Mouse (Mus musculus): ENCODE results near the gene Vmn1r2.
"Not testable (repeated sequence)": the region's sequence is repeated elsewhere in the genome, so short reads cannot be mapped to it uniquely, and the experiment has no call there.

Gene Vmn1r2

GRCm38 (mm10) chr4:3167020-3167419 is at the start of gene Vmn1r2:
TSS of gene Vmn1r2 (plus strand) at chr4:3167320.
- DNase-seq: not testable (repeated sequence)

GRCm38 (mm10) chr4:3147926-3148325 is 19.2 kb upstream of the Vmn1r2 start:
- DNase-seq: not testable (repeated sequence)

GRCm38 (mm10) chr4:3153320-3153719 is 13.8 kb upstream of the Vmn1r2 start:
- not testable (repeated sequence) for DNase-seq

GRCm38 (mm10) chr4:3164429-3164828 is 2.7 kb upstream of the Vmn1r2 start:
- DNase-seq: peak in 1 of 2 experiments; percentile 13

- peak in 1 of 2 experiments; percentile 19 for DNase-seq
Observed at GRCm38 (mm10) chr4:3165046-3165445, 2.1 kb upstream of the Vmn1r2 start.

- DNase-seq: peak in 1 of 2 experiments; percentile 6
Observed at GRCm38 (mm10) chr4:3174586-3174985, 7.5 kb downstream of the Vmn1r2 start.

GRCm38 (mm10) chr4:3175756-3176155 is 8.6 kb downstream of the Vmn1r2 start:
- not testable (repeated sequence) for DNase-seq

GRCm38 (mm10) chr4:3176195-3176594 is 9.1 kb downstream of the Vmn1r2 start:
- peak in 1 of 2 experiments; percentile 9 for DNase-seq

GRCm38 (mm10) chr4:3176746-3177490 is 9.8 kb downstream of the Vmn1r2 start:
- DNase-seq: peak in 1 of 2 experiments; percentile 24

GRCm38 (mm10) chr4:3185258-3185657 is 18.1 kb downstream of the Vmn1r2 start, which contains the start of gene Vmn1r3:
TSS of gene Vmn1r3 (minus strand) at chr4:3185358.
- not testable (repeated sequence) for DNase-seq

GRCm38 (mm10) chr4:3209643-3210217 is 42.6 kb downstream of the Vmn1r2 start:
- not testable (repeated sequence) for DNase-seq

GRCm38 (mm10) chr4:3213349-3213748 is 46.2 kb downstream of the Vmn1r2 start:
- DNase-seq: not testable (repeated sequence)

- DNase-seq: not testable (repeated sequence)
Observed at GRCm38 (mm10) chr4:3216382-3216781, 49.3 kb downstream of the Vmn1r2 start.
